Mouse (Mus musculus) neural tube, embryonic 14.5 days (tissue): ENCODE measurements around the gene Sdsl. TPM values are rescaled to one million over a fixed set of nuclear protein-coding genes. Genes with fewer than 3 reads are reported as not detected.

Source experiments
- ATAC-seq: fragments of 200-750 bp; cut with Nextera tagmentation; 2 replicates; pipeline ENCODE4 v1.8.0; 2017; ENCODE audit warnings: low read depth, mild to moderate bottlenecking, moderate TSS enrichment, moderate library complexity
- H3K27ac ChIP-seq: fragments of 300-500 bp; sonication (generic); 2 replicates; pipeline ENCODE4 v1.5.1; 2014; ENCODE audit warnings: low read depth, mild to moderate bottlenecking, control low read depth, low read length, moderate library complexity, mixed read lengths
- H3K27me3 ChIP-seq: fragments of 300-500 bp; sonication (generic); 2 replicates; pipeline ENCODE4 v1.6.1; 2014; ENCODE audit warnings: low read length; ENCODE audit not compliant: control insufficient read depth, insufficient read depth
- H3K36me3 ChIP-seq: fragments of 300-500 bp; sonication (generic); 2 replicates; pipeline ENCODE4 v1.6.1; 2014; ENCODE audit warnings: low read length, mixed read lengths; ENCODE audit not compliant: control insufficient read depth, insufficient read depth
- H3K4me1 ChIP-seq: fragments of 300-500 bp; sonication (generic); 2 replicates; pipeline ENCODE4 v1.6.1; 2014; ENCODE audit warnings: low read length; ENCODE audit not compliant: control insufficient read depth, insufficient read depth
- H3K4me2 ChIP-seq: fragments of 300-500 bp; sonication (generic); 2 replicates; pipeline ENCODE4 v1.6.1; 2014; ENCODE audit warnings: mild to moderate bottlenecking, low read depth, low read length, control low read depth
- H3K4me3 ChIP-seq: fragments of 300-500 bp; sonication (generic); 2 replicates; pipeline ENCODE4 v1.5.1; 2014; ENCODE audit warnings: low read depth, low read length, control low read depth, mixed read lengths
- H3K9ac ChIP-seq: fragments of 300-500 bp; sonication (generic); replicated peaks from 2 replicates; pipeline ENCODE4 v1.6.1; 2014; ENCODE audit warnings: low read depth, mild to moderate bottlenecking, control low read depth, low read length, mixed read lengths
- H3K9me3 ChIP-seq: fragments of 300-500 bp; sonication (generic); 2 replicates; pipeline ENCODE4 v1.6.1; 2016; ENCODE audit warnings: low read length; ENCODE audit not compliant: control insufficient read depth
- WGBS: fragments of 180-500 bp; shearing (Covaris S2); extraction: QIAGEN DNeasy Blood & Tissue Kit; methylation state at CpG from one replicate; pipeline ENCODE4 v1.1.7; 2014; 5-methylcytosine and 5-hydroxymethylcytosine counted together
- polyA plus RNA-seq: library from polyadenylated mRNA; unstranded; fragments of >200 nt; fragmentation: Nextera tagmentation; extraction: Ambion mirVana; gene quantifications from 2 replicates; pipeline ENCODE4 v1.2.1, GENCODE M21; 2014

Sdsl gene
- polyA plus RNA-seq, 1 experiment from 2014 or later: 8.3 TPM

DNA sequence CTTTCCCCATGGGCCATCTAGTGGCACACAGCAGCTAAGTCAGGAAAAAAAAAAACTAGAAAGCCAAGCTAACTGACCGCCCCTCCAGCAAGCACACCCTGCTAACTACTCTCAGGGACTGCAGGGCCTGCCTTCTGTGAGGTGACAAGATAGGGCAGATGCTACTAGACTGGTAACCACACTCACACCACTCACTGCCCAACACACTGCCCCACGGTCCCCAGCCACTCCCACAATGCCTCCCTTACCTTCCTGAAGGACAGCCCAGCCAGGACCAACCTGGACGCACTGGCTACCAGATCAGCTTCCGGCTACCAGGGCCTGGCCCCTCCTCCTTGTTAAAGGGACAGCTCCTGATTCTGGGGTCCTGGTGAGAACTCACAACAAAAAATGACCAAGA is 5.6 kb downstream of the Sdsl start:
- ATAC-seq: no peak
- H3K9ac ChIP-seq: no peak overlapping the region

DNA sequence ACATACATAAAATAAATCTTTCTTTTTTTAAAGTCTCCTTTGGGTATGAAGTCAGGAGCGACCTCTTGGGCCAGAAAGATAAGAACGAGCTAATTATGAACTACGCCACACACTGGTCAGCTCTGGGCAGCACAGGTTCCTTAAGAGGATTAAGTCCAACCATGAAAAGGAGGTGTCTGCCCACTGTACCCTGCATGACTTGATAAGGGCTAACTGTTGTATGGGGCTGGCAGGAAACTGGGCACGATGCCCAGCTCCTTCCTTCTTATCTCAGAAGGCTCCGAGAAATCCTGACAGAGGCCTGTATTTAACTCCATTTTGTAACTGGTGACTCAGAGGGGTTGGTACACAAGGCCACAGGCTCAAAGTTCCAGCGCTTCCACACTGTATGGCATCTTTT is 6.8 kb downstream of the Sdsl start:
- 93% methylated on average over 6 of the region's 6 CpGs for WGBS
- Histone ChIP-seq H3K36me3 (no peaks in the 10 kb centered on the region), H3K27me3 (no peaks in the 10 kb centered on the region), H3K4me2 (no peak overlapping the region), H3K4me1 (no peaks in the 10 kb centered on the region), H3K4me3 (no peak overlapping the region), H3K27ac (no peak overlapping the region), H3K9me3 (no peaks in the 10 kb centered on the region), H3K9ac (no peak overlapping the region)
- no peak for ATAC-seq

More for the DNA sequence above, 5.6 kb downstream of the Sdsl start:
- Histone ChIP-seq H3K27ac (no peak overlapping the region), H3K4me3 (peak overlapping the region; percentile 11; the same call in 1 of the 2 replicates), H3K4me2 (peak overlapping the region; percentile 29; the same call in 1 of the 2 replicates), H3K27me3 (no peaks in the 10 kb centered on the region), H3K4me1 (no peaks in the 10 kb centered on the region), H3K9me3 (no peaks in the 10 kb centered on the region), H3K36me3 (no peaks in the 10 kb centered on the region)
- 23% methylated on average over 4 of the region's 4 CpGs for WGBS

DNA sequence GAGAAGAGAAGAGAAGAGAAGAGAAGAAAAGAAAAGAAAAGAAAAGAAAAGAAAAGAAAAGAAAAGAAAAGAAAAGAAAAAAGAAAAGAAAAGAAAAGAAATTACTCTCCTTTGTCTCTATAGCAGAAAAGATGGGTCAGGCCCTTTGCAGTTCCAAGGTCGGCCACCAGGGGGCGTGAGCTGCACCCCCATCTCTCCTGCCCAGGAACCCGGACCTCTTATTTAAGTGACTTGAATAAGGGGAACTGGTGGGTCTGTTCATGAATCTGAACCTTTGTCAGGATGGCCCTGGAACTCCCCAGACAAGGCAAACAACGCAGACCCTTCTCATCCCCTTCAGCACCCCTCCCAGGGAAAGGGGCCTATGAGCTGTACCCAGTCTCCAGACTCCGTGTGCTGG is 7.5 kb downstream of the Sdsl start:
- H3K9ac ChIP-seq: no peak overlapping the region
- no peaks in the 10 kb centered on the region for H3K4me1 ChIP-seq
- no peaks in the 10 kb centered on the region for H3K9me3 ChIP-seq
- no peaks in the 10 kb centered on the region for H3K27me3 ChIP-seq
- H3K4me2 ChIP-seq: no peak overlapping the region
- H3K36me3 ChIP-seq: no peaks in the 10 kb centered on the region
- no peak overlapping the region for H3K4me3 ChIP-seq
- WGBS: 42% methylated on average over 5 of the region's 5 CpGs
- no peak overlapping the region for H3K27ac ChIP-seq
- ATAC-seq: no peak

DNA sequence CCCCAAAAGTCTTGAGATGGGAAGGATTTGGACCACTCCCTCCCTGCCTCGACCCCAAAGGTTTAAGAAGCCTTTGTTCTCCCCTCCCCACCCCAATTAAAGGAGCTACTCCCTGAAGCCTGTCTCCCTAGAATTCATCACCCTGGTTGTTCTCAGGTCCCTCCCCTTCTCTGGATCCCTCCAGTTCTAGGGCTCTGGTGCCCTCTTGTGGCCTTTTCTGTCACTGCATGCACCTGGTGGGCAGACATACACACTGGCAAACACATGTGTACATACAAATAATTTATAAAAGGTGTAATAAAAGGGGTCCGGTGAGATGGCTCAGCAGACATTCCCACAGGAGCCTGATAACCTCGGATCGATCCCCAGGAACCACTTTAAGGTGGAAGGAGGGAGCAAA is 8.3 kb downstream of the Sdsl start:
- Histone ChIP-seq H3K9ac (no peak overlapping the region), H3K9me3 (no peaks in the 10 kb centered on the region), H3K27ac (no peak overlapping the region), H3K36me3 (no peaks in the 10 kb centered on the region), H3K4me3 (no peak overlapping the region), H3K4me2 (no peak overlapping the region), H3K27me3 (no peaks in the 10 kb centered on the region), H3K4me1 (no peaks in the 10 kb centered on the region)
- ATAC-seq: no peak
- WGBS: 72% methylated on average over 4 of the region's 4 CpGs

DNA sequence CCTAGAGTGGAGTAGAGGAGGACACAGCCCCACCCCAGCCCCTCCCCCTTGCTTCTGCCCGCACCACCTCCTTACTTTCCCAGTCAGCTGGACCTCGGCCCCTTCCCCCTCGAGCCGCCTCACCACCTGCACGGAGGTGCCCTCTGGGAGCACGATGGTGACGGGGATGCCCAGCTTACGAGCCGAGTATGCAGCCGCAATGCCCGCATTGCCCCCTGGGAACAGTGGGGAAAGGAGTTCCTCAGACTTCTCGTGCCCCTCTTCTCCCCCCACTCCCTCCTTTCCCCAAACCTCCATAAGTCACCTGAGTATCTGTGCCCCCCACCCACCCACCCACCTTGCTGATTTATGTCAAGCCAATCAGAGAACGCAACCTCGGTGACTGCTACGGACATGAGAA is 10.7 kb downstream of the Sdsl start:
- Histone ChIP-seq H3K36me3 (no peaks in the 10 kb centered on the region), H3K9me3 (no peaks in the 10 kb centered on the region), H3K4me1 (no peaks in the 10 kb centered on the region), H3K4me3 (no peak overlapping the region), H3K9ac (no peak overlapping the region), H3K27ac (no peak overlapping the region), H3K4me2 (no peak overlapping the region), H3K27me3 (no peaks in the 10 kb centered on the region)
- no peak for ATAC-seq
- WGBS: 69% methylated on average over 15 of the region's 15 CpGs

- Histone ChIP-seq H3K4me1 (peaks cover 5% of the 10 kb centered on the region; the same call in 1 of the 2 replicates), H3K36me3 (no peaks in the 10 kb centered on the region), H3K9ac (no peak overlapping the region), H3K9me3 (no peaks in the 10 kb centered on the region), H3K27ac (no peak overlapping the region), H3K4me3 (no peak overlapping the region), H3K4me2 (no peak overlapping the region), H3K27me3 (no peaks in the 10 kb centered on the region)
- WGBS: 81% methylated on average over 10 of the region's 10 CpGs
- no peak for ATAC-seq
Measured at GRCm38 (mm10) chr5:120459133-120459532, 13.5 kb downstream of the Sdsl start.

GRCm38 (mm10) chr5:120457628-120458027 is 15.0 kb downstream of the Sdsl start:
- Histone ChIP-seq H3K27ac (no peak overlapping the region), H3K9me3 (no peaks in the 10 kb centered on the region), H3K27me3 (no peaks in the 10 kb centered on the region), H3K4me3 (no peak overlapping the region), H3K9ac (no peak overlapping the region), H3K4me2 (no peak overlapping the region), H3K4me1 (peaks cover 5% of the 10 kb centered on the region; the same call in 1 of the 2 replicates), H3K36me3 (no peaks in the 10 kb centered on the region)
- ATAC-seq: no peak; the same call in 1 of the 2 replicates
- 3% methylated on average over 9 of the region's 9 CpGs for WGBS

GRCm38 (mm10) chr5:120456841-120457554 is 15.6 kb downstream of the Sdsl start:
- no peak overlapping the region for H3K27ac ChIP-seq
- H3K4me3 ChIP-seq: no peak overlapping the region
- no peaks in the 10 kb centered on the region for H3K27me3 ChIP-seq
- H3K4me1 ChIP-seq: peaks cover 5% of the 10 kb centered on the region; the same call in 1 of the 2 replicates
- WGBS: 54% methylated on average over 7 of the region's 7 CpGs
- H3K4me2 ChIP-seq: no peak overlapping the region
- no peak for ATAC-seq
- H3K36me3 ChIP-seq: no peaks in the 10 kb centered on the region
- no peak overlapping the region for H3K9ac ChIP-seq
- H3K9me3 ChIP-seq: no peaks in the 10 kb centered on the region

GRCm38 (mm10) chr5:120456253-120456652 is 16.4 kb downstream of the Sdsl start:
- ATAC-seq: no peak
- no peak overlapping the region for H3K4me3 ChIP-seq
- H3K4me1 ChIP-seq: peaks cover 5% of the 10 kb centered on the region; the same call in 1 of the 2 replicates
- no peak overlapping the region for H3K4me2 ChIP-seq
- H3K27ac ChIP-seq: no peak overlapping the region
- no peaks in the 10 kb centered on the region for H3K27me3 ChIP-seq
- 17% methylated on average over 1 of the region's 1 CpGs for WGBS
- no peaks in the 10 kb centered on the region for H3K9me3 ChIP-seq
- no peak overlapping the region for H3K9ac ChIP-seq
- no peaks in the 10 kb centered on the region for H3K36me3 ChIP-seq
